Mouse (Mus musculus) c-Kit-negative CD71-positive TER-119-positive erythroid progenitor cells, embryonic 14.5 days (primary cell): Measurements from ENCODE around the gene Hist1h3g.
A peak's percentile ranks its signal among the peaks of the same experiment; 100 is the strongest.

Source experiments
- DNase-seq: peaks from one replicate; pipeline ENCODE4 v3.0.0-alpha.2; 2013; ENCODE audit warnings: low read depth, low spot score

Hist1h3g gene

DNA sequence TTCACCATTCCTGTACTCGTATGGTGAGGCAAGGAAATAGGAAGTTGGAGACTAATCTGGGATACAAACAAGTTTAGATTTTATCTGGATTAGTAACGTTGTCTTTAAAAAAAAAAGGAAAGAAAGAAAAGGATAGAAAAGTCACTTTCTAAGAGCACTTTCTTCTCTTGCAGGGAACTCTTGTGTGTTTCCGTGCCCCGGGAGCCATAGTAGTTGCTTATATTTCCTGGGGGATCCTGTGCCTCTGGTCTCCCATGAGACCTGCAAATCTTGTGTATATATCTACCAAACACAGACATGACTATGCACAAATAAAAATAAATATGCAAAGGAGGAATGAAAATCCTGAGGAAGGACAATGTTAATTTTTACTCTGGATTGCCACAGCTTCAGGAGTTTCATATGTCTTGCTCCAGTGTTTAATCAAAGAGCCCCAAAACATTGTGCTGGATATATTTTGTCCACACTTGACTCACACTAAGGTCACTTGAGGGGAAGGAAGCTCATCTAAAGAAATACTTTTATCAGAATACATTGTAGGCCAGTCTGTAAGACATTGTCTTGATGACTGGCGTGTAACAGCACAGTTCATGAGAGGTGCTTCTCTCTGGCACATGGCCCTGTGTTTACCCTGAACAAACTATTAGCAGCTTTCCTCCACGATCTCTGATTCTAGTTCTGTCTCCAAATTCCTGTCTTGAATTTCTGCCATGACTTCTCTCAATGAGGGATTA lies 41.9 kb downstream of the Hist1h3g start:
- peak; percentile 40 for DNase-seq

DNA sequence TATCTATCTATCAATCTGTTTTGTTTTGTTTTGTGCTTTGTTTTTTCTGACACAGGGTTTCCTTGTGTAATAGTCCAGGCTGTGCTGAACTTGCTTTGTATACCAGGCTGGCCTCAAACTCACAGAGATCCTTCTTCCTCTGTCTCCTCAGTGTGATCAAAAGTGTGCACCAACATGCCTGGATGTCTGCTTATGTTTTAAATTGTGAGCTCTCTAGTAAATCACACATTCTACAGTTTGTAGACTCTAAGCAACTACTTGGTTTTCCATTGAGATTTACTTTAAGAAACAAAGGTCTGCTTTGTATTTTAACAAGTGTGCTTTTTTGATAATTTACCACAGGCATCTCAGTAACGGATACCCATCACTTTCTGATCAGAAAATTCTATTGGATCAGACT lies 42.6 kb downstream of the Hist1h3g start:
- no peak for DNase-seq

GRCm38 (mm10) chr13:23581408-23582218 lies 46.4 kb downstream of the Hist1h3g start, which contains the start of gene Hist1h4d:
Gene Hist1h4d, plus strand, starts transcription at chr13:23581598.
- peak; percentile 95 for DNase-seq

DNA sequence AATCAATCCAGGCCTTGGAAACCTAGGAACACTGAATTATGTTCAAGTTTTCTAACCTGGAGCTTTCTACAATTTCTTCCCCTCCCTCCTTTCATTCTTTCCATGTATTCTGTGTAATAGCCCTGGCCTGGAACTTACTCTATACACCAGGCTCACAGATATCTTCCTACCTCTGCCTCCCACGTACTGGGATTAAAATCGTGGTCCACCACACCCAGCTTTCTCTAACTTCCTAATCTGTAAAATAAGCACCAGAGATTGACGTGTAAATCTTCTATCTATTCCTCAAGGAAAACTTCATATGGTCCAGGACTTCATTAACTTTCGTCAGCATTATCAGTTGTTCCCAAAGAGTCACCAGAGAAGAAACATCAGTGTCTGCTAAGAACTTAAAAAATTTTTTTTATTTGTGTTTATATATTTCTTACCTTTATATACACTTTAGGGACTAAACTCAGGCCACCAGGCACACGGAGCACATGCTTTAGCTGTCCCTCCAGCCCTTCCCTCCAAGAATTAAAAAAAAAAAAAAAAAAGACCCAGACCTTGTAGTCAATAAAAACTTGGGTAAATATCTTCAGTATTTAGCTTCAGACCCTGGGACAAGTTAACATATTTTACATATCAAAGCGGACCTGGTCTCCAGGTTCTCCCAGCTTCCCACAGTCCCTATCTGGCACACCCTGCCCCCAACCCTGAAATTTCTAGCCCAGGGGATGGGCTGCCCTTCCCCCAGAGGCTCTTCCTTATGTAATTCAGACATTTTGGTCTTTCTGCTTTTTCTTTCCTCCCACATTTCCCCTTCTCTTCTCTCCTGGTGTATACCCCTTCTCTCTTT lies 47.2 kb downstream of the Hist1h3g start:
- no peak for DNase-seq

DNA sequence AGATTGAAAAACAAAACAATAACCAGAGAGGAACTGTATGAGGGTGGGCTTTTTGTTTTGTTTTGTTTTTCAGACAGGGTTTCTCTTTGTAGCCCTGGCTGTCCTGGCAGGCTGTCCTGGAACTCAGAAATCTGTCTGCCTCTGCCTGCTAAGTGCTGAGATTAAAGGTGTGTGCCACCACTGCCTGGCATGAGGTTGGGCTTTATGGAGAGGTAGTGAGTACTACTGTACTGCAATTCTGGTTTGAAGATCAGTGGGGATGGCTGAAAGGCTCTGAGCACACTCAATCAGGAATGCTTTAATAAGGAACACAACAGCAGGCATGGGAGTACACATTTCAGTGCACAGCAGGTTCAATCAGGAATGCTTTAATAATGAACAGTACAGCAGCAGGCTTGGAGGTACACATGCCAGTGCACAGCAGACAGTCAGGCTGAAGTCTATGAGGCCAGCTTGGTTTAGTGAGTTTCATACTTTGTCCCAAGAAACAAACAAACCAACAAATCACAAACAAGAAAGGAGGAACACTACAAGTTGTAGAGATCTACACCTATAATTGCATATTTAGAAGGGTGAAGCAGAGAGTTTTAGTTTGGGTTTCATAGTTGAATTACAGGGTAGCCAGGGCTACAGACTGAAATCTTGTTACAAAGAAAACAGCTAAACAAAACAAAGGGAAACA lies 48.3 kb downstream of the Hist1h3g start:
- DNase-seq = no peak

DNA sequence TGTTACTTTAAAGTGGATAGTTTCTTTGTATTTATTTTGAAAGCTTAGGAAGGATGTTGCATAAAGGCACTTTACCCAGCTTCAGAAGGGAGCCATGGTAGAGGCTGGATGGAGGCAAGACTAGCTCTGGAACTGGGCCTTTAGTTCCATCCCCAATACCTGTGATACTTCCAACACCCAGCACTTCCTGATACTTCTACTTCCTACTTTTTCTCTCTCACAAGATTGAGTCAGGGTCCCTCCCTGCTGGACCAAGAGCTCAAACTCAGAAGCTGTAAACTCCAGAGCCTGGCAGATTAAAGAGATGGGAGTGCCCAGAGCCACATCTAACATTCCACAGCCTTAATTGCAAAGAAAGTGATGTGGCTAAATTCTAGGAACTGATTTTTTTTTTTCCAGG lies 49.1 kb downstream of the Hist1h3g start:
- DNase-seq = peak; percentile 37

GRCm38 (mm10) chr13:23585029-23585441 lies 49.8 kb downstream of the Hist1h3g start:
- DNase-seq = peak; percentile 79
